9 mouse cellular contexts compared by ENCODE assay signal in the genomic region with DNA sequence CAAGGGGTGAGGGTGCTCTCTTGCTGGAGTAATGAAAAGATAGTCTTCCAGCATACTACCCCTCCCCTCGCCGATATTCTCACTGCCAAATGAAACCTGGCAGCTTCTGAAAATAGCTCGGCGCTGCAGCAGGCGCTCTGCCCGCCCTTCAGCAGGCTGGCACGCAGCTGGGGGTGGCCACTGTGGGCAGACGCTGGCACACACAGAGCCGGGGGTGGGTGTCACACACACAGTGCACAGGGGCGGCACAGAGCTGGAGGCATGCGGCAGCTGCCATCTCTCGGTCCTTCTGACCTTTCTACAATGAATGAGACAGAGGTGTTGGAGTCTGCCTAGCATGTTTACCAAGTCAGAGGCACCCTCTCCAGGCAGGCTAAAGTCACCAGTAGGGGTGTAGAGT. TPM values are rescaled to one million over a fixed set of nuclear protein-coding genes. Genes with fewer than 3 reads are reported as not detected.
DNase-seq lines count a peak whose midpoint lies in the region; ATAC-seq lines count a peak whose summit lies in the region.
"Had no signal": no experiment of that assay in that cellular context is flagged by ENCODE, and none has a peak within 500 bp of the region (broad histone marks: within the 10 kb centered on the region; RNA-seq: fewer than 3 reads in every experiment).

No protein-coding gene starts in this region.

- no peaks in the 10 kb centered on the region for H3K9me3 ChIP-seq in neural tube, embryonic 13.5 days
- H3K9me3 ChIP-seq: megakaryocyte, embryonic 14.5 days had no signal

- no peak overlapping the region for H3K4me3 ChIP-seq in neural tube, embryonic 13.5 days
- H3K4me3 ChIP-seq: megakaryocyte, embryonic 14.5 days had no signal

- no peak overlapping the region for H3K9ac ChIP-seq in neural tube, embryonic 13.5 days

- H3K27ac ChIP-seq in neural tube, embryonic 13.5 days (replicated peaks): no peak overlapping the region

- peaks cover 36% of the 10 kb centered on the region for H3K4me1 ChIP-seq in neural tube, embryonic 13.5 days (replicated peaks)

- 57% methylated on average over 12 of the region's 12 CpGs for WGBS in neural tube, embryonic 13.5 days

- no peaks in the 10 kb centered on the region for H3K36me3 ChIP-seq in neural tube, embryonic 13.5 days

- H3K27me3 ChIP-seq in neural tube, embryonic 13.5 days: no peaks in the 10 kb centered on the region

- no peak for DNase-seq in neural tube, embryonic 10.5 days (ENCODE audit: extremely low spot score, low spot score)
- DNase-seq in heart, postnatal 36 days: peak; percentile 53 to 60
- peak; percentile 78 to 87 for DNase-seq in left cerebral cortex, postnatal 14 days (ENCODE audit: low spot score in 2 of 2)
- DNase-seq in spleen, adult 12 weeks (ENCODE audit: low spot score): no peak
- no peak for DNase-seq in thymus, postnatal 14 days

- peak; percentile 64; the same call in 1 of the 2 replicates for ATAC-seq in neural tube, embryonic 13.5 days (ENCODE audit: low read depth)
- peak; percentile 62 for ATAC-seq in frontal cortex, adult (ENCODE audit: low TSS enrichment)
- no peak for ATAC-seq in megakaryocyte, adult 5-6 weeks (ENCODE audit: poor library complexity, severe bottlenecking)

- H3K4me2 ChIP-seq in neural tube, embryonic 13.5 days: no peak overlapping the region

- intact Hi-C loops in heart, postnatal 36 days (cut with DNase I): loop anchor here (2.0 kb wide), 1 partner anchor 34 kb away; a partner anchor contains a TSS
- intact Hi-C loops in left cerebral cortex, postnatal 14 days (cut with DNase I): no loop called here

RNA-seq across cellular contexts. Expression of a gene that starts 22.8 kb away (rescaled TPM):
- 14.6 TPM in 2 replicates for polyA plus RNA-seq in neural tube, embryonic 13.5 days (2015; fragmentation: Nextera tagmentation; extraction: Ambion mirVana)
- total RNA-seq in heart, postnatal 36 days (2021): 1 to 10 TPM; 3.9 to 5.3 TPM
- total RNA-seq in left cerebral cortex, postnatal 14 days (2021): 100 to 1,000 TPM; 165 to 173 TPM
- total RNA-seq in megakaryocyte, adult 5-6 weeks (2015): not detected in 2 replicates
- not detected in 2 replicates for total RNA-seq in megakaryocyte, adult 5-6 weeks (2017)

RNA-seq across cellular contexts. Expression of a gene that starts 35.2 kb away (rescaled TPM):
- 1.8 and 2.4 TPM in 2 replicates for polyA plus RNA-seq in neural tube, embryonic 13.5 days (2015; fragmentation: Nextera tagmentation; extraction: Ambion mirVana)
- total RNA-seq in heart, postnatal 36 days (2021): 10 to 100 TPM; 27.0 to 33.6 TPM
- 1 to 10 TPM; 2.4 to 2.7 TPM for total RNA-seq in left cerebral cortex, postnatal 14 days (2021)
- 98.6 and 105 TPM in 2 replicates for total RNA-seq in megakaryocyte, adult 5-6 weeks (2015)
- total RNA-seq in megakaryocyte, adult 5-6 weeks (2017): 156 and 174 TPM in 2 replicates

RNA-seq across cellular contexts. Expression of a gene that starts 41.4 kb away (rescaled TPM):
- polyA plus RNA-seq in neural tube, embryonic 13.5 days (2015; fragmentation: Nextera tagmentation; extraction: Ambion mirVana): 8.7 and 9.2 TPM in 2 replicates
- 100 to 1,000 TPM; 145 to 149 TPM for total RNA-seq in heart, postnatal 36 days (2021)
- total RNA-seq in left cerebral cortex, postnatal 14 days (2021): 10 to 100 TPM in 1 of 2 experiments, 1 to 10 TPM in 1; 6.7 to 11.1 TPM
- total RNA-seq in megakaryocyte, adult 5-6 weeks (2015): 1.7 and 5.3 TPM in 2 replicates
- total RNA-seq in megakaryocyte, adult 5-6 weeks (2017): 0.40 and 0.45 TPM in 2 replicates

Comparison
In these comparisons a context has a peak if more than half of its experiments do, and no peak if none do; other contexts are left out.
1. DNase-seq: peak in heart, postnatal 36 days (2 of 2) and left cerebral cortex, postnatal 14 days (2 of 2); none in neural tube, embryonic 10.5 days (single experiment), spleen, adult 12 weeks (single experiment) and thymus, postnatal 14 days (single experiment).
2. RNA of a gene that starts 22.8 kb away (total RNA-seq): 165 to 173 TPM in left cerebral cortex, postnatal 14 days; 3.9 to 5.3 TPM in heart, postnatal 36 days and not detected in megakaryocyte, adult 5-6 weeks; every median in the first group is over 10 times any median in the second.
3. RNA of a gene that starts 35.2 kb away (total RNA-seq): 98.6 to 174 TPM in megakaryocyte, adult 5-6 weeks and 27.0 to 33.6 TPM in heart, postnatal 36 days; 2.4 to 2.7 TPM in left cerebral cortex, postnatal 14 days; every median in the first group is over 4 times any median in the second.
4. RNA of a gene that starts 41.4 kb away (total RNA-seq): 145 to 149 TPM in heart, postnatal 36 days; 6.7 to 11.1 TPM in left cerebral cortex, postnatal 14 days and 0.40 to 5.3 TPM in megakaryocyte, adult 5-6 weeks; every median in the first group is over 10 times any median in the second.